Mouse (Mus musculus) kidney, embryonic 16.5 days (tissue): Measurements from ENCODE around the gene Cdhr3. TPM values are rescaled to one million over a fixed set of nuclear protein-coding genes. Genes with fewer than 3 reads are reported as not detected.

Experiments used
- ATAC-seq: fragments of 200-750 bp; cut with Nextera tagmentation; 2 replicates; pipeline ENCODE4 v1.8.0; 2017; ENCODE audit warnings: moderate TSS enrichment; ENCODE audit not compliant: low FRiP score, low TSS enrichment
- H3K27ac ChIP-seq: fragments of 300-500 bp; sonication (generic); 2 replicates; pipeline ENCODE4 v1.5.1; 2014; ENCODE audit warnings: low read length
- H3K27me3 ChIP-seq: fragments of 300-500 bp; sonication (generic); 2 replicates; pipeline ENCODE4 v1.6.1; 2014; ENCODE audit warnings: low read length, control low read depth, mixed read lengths; ENCODE audit not compliant: insufficient read depth
- H3K36me3 ChIP-seq: fragments of 300-500 bp; sonication (generic); 2 replicates; pipeline ENCODE4 v1.6.1; 2014; ENCODE audit warnings: low read length, control low read depth, mixed read lengths; ENCODE audit not compliant: insufficient read depth
- H3K4me1 ChIP-seq: fragments of 300-500 bp; sonication (generic); 2 replicates; pipeline ENCODE4 v1.6.1; 2014; ENCODE audit warnings: low read length, control low read depth, mixed read lengths; ENCODE audit not compliant: insufficient read depth
- H3K4me2 ChIP-seq: fragments of 300-500 bp; sonication (generic); replicated peaks from 2 replicates; pipeline ENCODE4 v1.6.1; 2014; ENCODE audit warnings: low read depth, low read length
- H3K4me3 ChIP-seq: fragments of 300-500 bp; sonication (generic); 2 replicates; pipeline ENCODE4 v1.5.1; 2014; ENCODE audit warnings: mild to moderate bottlenecking, low read length
- H3K9ac ChIP-seq: fragments of 300-500 bp; sonication (generic); replicated peaks from 2 replicates; pipeline ENCODE4 v1.6.1; 2014; ENCODE audit warnings: low read length
- H3K9me3 ChIP-seq: fragments of 300-500 bp; sonication (generic); 2 replicates; pipeline ENCODE4 v1.6.1; 2016; ENCODE audit warnings: low read length, control low read depth
- WGBS: fragments of 180-500 bp; shearing (Covaris S2); extraction: QIAGEN DNeasy Blood & Tissue Kit; methylation state at CpG from one replicate; pipeline ENCODE4 v1.1.7; 2014; 5-methylcytosine and 5-hydroxymethylcytosine counted together
- polyA plus RNA-seq: library from polyadenylated mRNA; unstranded; fragments of >200 nt; fragmentation: Nextera tagmentation; extraction: Ambion mirVana; gene quantifications from 2 replicates; pipeline ENCODE4 v1.2.1, GENCODE M21; 2015

Cdhr3 gene
- polyA plus RNA-seq, 1 experiment from 2014 or later = 0.05 TPM

DNA sequence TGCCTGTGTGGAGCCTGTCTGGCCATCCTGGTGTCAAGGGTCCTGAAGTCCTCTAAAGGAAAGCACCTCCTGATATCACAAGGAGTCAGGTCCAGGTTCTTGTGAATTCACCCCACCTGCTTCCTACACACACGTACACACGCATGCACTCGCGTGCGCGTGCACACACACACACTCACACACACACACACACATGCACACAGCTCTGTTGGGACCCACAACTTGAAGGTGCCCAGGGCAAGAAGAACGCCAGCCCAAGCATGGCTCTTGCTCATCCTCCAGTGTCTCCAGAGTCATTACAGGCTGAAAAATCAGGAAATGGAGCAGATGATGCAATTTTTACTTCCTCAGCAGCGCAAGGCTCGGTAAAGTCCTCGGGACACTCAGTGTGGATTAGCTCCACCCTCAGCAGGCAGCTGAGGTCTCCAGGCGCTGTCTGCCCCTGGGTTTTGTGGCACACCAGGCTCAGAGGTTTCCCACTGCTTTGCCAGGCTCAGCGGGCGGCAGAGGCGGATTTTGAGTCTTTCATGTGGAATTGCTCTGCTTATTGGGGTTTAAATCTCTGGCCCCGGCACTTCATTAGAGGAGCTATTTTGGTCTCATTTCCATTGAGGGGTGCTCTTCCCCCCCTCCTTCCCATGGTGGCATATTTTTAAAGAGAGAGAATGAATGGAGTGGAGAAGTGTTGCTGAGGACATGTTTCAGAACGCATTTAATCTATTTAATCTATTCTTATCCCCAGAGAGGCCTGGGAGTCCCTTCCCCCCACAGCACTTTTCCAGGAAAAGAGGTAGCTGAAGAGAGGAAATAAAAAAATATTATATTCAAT, 46.9 kb downstream of the Cdhr3 start:
- no peak for ATAC-seq

DNA sequence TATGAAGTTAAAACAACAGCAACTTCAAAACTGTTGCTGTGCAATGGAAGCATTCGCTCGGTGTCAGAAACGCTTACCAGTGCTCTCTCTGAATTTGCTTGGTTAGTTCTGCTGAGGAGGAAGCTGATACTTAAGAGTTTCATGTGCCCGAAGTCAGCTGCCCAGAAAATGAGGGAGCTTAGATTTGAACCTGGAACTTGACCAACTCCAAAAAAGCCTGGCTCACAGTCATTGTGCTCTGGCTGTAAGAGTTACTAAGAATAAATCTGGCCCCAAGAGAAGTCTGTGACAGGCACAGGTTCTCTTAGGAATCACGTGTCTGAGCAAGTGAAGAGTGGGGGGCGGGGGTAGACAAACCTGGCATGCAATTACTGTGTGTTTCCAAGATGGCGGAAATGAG, 51.2 kb downstream of the Cdhr3 start:
- Histone ChIP-seq H3K4me1 (no peaks in the 10 kb centered on the region), H3K9ac (no peak overlapping the region), H3K27me3 (no peaks in the 10 kb centered on the region; the same call in 1 of the 2 replicates), H3K4me2 (no peak overlapping the region), H3K27ac (no peak overlapping the region), H3K9me3 (no peaks in the 10 kb centered on the region), H3K36me3 (no peaks in the 10 kb centered on the region), H3K4me3 (no peak overlapping the region)
- no peak for ATAC-seq
- WGBS = 83% methylated on average over 7 of the region's 7 CpGs

More for the DNA sequence above, 46.9 kb downstream of the Cdhr3 start:
- Histone ChIP-seq H3K36me3 (no peaks in the 10 kb centered on the region), H3K9me3 (no peaks in the 10 kb centered on the region), H3K4me2 (no peak overlapping the region), H3K27me3 (no peaks in the 10 kb centered on the region; the same call in 1 of the 2 replicates), H3K4me3 (no peak overlapping the region), H3K4me1 (no peaks in the 10 kb centered on the region), H3K27ac (no peak overlapping the region), H3K9ac (no peak overlapping the region)
- 53% methylated on average over 16 of the region's 16 CpGs for WGBS

DNA sequence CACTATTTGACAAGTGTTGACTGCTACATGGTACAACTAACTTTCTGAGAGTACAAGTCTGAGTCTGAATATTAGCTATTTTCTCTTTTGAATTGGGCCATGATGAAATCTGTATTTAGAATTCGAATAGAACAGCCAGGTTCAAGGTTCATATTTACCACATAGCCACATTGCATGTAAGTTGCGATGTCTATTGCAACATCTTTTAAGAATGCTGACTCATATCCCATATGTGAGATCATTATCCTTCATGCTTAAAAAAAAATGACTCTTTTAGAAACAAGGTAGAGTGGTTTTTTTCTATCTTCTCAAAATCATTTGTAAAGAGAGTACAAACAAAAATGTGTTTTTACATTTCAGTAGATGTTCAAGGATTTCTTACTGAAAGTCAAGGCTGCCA, 51.9 kb downstream of the Cdhr3 start:
- no peak for ATAC-seq
- H3K27ac ChIP-seq = no peak overlapping the region
- H3K9me3 ChIP-seq = no peaks in the 10 kb centered on the region
- 91% methylated on average over 2 of the region's 2 CpGs for WGBS
- no peak overlapping the region for H3K4me3 ChIP-seq
- H3K4me1 ChIP-seq = peaks cover 5% of the 10 kb centered on the region
- no peak overlapping the region for H3K4me2 ChIP-seq
- no peak overlapping the region for H3K9ac ChIP-seq
- no peaks in the 10 kb centered on the region; the same call in 1 of the 2 replicates for H3K27me3 ChIP-seq
- no peaks in the 10 kb centered on the region for H3K36me3 ChIP-seq

DNA sequence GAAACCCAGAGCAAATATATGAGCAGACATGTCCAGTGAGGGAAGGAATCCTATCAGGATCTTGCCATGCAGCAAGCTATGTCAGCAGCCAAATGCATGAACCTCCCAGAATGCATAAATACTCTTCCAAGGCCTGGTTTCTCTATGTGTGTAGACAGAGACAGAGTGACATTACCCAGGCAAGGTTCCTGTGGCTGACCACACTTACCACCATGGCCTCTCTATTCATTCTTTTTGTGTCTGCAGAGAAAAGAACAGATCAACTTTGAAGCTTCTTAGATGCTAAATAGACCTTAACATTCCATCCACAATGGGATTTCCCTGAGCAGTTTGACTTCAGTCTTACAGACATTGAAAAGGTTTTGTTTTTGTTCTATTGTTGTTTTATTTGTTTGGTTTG, 54.0 kb downstream of the Cdhr3 start:
- no peaks in the 10 kb centered on the region for H3K9me3 ChIP-seq
- no peak overlapping the region for H3K4me3 ChIP-seq
- no peaks in the 10 kb centered on the region for H3K27me3 ChIP-seq
- H3K27ac ChIP-seq = no peak overlapping the region
- H3K4me1 ChIP-seq = peaks cover 20% of the 10 kb centered on the region
- H3K4me2 ChIP-seq = no peak overlapping the region
- no peaks in the 10 kb centered on the region for H3K36me3 ChIP-seq
- ATAC-seq = no peak
- H3K9ac ChIP-seq = no peak overlapping the region

DNA sequence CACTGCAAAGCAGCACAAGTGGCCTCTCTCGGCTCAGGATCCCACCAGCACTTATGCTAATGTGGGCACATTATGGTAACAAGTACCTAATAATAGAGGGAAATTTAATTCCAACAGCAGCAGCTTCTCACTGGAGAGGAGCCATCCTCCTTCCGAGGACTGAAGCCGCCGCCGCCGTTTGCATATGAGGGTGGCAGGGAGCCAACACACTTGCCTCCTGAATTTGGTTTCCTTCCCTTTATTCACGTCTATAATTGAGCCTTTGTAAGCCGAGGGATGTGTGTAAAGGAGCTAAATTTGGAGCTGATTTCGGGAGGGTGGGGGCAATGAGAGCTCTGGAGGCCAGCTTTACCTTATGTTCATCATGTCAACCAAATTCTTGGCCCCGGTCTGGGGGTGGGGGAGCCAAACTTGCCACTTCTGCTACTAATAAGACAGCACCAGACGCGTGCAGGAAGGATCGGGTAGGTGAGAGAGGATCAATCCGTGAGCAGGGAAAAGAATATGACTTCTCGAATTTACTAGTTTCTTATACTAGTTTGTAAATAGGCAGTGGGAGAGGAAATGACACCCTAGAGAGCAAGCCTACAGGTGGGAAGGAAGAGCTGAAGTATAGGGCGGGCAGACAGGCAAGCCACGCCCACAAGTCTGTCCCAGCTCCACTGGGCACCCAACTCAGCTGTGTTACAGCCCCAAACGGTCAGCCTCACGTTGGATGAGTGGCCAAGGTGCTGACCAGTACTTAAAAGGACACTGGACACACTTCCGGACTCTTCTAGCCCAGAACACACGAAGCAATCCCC, 56.8 kb downstream of the Cdhr3 start:
- no peak overlapping the region for H3K27ac ChIP-seq
- 11% methylated on average over 21 of the region's 21 CpGs for WGBS

DNA sequence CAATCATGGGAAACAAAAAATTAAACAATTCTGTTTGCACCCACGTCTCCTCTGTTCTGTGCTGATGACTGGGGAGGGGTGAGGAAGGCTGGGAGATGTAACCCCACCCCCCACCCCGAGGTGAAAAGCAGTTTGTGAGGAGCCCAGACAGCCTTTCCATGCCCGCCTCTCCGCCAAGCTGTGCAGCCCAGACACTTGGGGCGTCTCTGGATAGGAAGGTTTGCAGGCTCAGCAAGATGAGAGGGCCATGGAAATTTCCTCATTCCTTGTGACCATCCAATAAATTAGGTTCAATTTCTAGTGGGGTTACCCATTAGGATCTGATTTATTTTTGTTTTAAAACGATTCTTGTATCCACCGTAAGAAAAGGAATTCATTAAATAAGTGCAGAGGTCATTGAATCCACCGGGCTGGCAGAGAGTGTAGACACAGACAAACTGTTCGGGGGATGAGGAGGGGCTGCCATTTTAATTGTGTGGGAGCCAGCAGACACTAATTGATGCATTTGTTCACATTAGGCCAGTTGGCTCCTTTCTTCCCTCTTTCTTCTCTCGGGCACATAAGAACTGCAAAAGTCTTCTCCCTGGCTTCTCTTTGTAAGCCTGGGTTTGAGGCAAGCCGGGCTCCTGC, 57.5 kb downstream of the Cdhr3 start:
- H3K36me3 ChIP-seq = no peaks in the 10 kb centered on the region
- H3K9ac ChIP-seq = no peak overlapping the region
- H3K27ac ChIP-seq = no peak overlapping the region
- H3K4me2 ChIP-seq = peak overlapping the region; percentile 42
- no peaks in the 10 kb centered on the region for H3K9me3 ChIP-seq
- H3K4me3 ChIP-seq = peak overlapping the region; percentile 5
- ATAC-seq = no peak
- WGBS = 17% methylated on average over 11 of the region's 11 CpGs
- peaks cover 31% of the 10 kb centered on the region for H3K4me1 ChIP-seq
- no peaks in the 10 kb centered on the region for H3K27me3 ChIP-seq

More for the DNA sequence above, 56.8 kb downstream of the Cdhr3 start:
- peaks cover 29% of the 10 kb centered on the region for H3K4me1 ChIP-seq
- H3K9me3 ChIP-seq = no peaks in the 10 kb centered on the region
- no peaks in the 10 kb centered on the region for H3K36me3 ChIP-seq
- H3K9ac ChIP-seq = no peak overlapping the region
- 0 out of 2 replicates have a peak, but pooled peaks have one; percentile 27 for ATAC-seq
- no peaks in the 10 kb centered on the region for H3K27me3 ChIP-seq
- H3K4me2 ChIP-seq = peak overlapping the region; percentile 42
- H3K4me3 ChIP-seq = peak overlapping the region; percentile 5

DNA sequence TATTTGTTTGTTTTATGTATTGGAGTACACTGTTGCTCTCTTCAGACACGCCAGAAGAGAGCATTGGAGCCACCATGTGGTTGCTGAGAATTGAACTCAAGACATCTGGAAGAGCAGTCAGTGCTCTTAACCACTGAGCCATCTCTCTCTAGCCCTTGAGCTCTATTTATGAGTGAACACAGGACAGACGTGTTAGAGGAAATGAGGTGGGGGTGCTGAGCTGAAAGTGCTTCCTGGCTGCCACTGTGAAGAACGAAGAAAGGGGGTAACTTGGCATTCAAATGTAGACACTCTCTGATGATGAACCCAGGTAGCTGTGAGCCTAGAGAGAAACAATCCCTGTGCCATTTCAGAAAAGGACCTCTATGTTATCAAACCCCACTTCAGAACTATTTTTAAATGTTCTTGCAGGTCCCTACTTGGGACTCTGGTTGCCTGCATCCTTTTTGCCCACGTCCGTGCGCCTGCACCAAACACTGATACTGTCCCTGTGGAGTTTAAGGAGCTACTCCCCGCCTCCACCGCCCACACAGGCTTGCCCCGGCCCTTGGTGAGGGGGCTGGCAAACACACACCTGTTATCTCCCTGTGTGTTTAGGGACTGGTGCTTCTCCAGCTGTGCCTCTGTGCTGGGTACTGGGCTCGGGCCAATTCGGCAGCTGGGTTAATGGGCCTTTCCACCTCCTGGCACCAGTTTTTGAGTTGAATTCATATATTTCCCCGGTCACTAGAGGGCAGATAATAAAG, 58.2 kb downstream of the Cdhr3 start:
- no peaks in the 10 kb centered on the region for H3K9me3 ChIP-seq
- no peak for ATAC-seq
- H3K4me2 ChIP-seq = no peak overlapping the region
- no peak overlapping the region for H3K4me3 ChIP-seq
- H3K36me3 ChIP-seq = no peaks in the 10 kb centered on the region
- WGBS = 37% methylated on average over 12 of the region's 12 CpGs
- no peak overlapping the region for H3K27ac ChIP-seq
- H3K27me3 ChIP-seq = no peaks in the 10 kb centered on the region
- H3K9ac ChIP-seq = no peak overlapping the region
- H3K4me1 ChIP-seq = peaks cover 31% of the 10 kb centered on the region

DNA sequence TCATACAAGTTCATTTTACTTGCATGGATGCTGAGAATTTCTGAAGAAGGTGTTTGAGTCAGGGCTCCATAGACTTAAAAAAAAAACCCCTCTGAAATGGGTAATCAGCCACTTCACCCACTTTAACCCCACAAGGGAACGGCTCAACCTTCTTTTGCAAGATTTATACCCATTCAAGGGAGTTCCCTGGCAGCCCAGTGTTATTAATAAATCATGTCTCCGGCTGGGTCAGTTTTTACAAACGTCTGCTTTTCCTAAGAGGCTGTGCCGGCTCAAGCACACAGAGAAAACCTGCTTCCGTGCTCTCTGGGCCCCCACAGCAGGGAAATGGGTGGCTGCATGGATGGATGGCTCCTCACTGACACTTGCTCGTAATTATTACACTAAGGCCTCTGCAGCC, 59.5 kb downstream of the Cdhr3 start:
- H3K4me3 ChIP-seq = no peak overlapping the region
- H3K4me1 ChIP-seq = peaks cover 31% of the 10 kb centered on the region
- H3K27ac ChIP-seq = no peak overlapping the region
- 0 out of 2 replicates have a peak overlapping the region, but pooled peaks have one; percentile 4 for H3K9ac ChIP-seq
- no peaks in the 10 kb centered on the region for H3K27me3 ChIP-seq
- H3K4me2 ChIP-seq = no peak overlapping the region
- no peaks in the 10 kb centered on the region for H3K9me3 ChIP-seq
- no peaks in the 10 kb centered on the region for H3K36me3 ChIP-seq
- 6% methylated on average over 6 of the region's 6 CpGs for WGBS
- ATAC-seq = no peak

DNA sequence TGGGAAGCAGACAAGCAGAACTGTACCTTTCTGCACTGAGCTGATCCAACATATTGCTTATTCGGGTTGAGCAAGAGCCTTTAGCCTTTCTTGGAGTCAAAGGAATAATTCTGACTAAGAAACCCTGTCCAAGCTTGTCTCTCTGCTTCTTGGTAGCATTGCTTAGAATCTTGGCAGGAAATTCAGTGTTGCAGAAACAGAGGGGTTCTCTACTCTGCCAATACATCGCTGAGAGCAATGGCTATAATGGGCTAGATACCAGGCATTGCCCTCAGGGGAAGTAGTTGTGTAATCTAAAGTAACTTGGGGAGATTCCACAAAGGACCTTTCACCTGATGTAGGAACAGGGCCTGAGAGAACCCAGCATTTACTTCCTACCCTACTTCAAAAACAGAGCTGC, 62.1 kb downstream of the Cdhr3 start:
- no peaks in the 10 kb centered on the region for H3K36me3 ChIP-seq
- no peaks in the 10 kb centered on the region for H3K27me3 ChIP-seq
- no peak overlapping the region for H3K9ac ChIP-seq
- WGBS = 86% methylated on average over 2 of the region's 2 CpGs
- no peaks in the 10 kb centered on the region for H3K9me3 ChIP-seq
- no peak overlapping the region for H3K27ac ChIP-seq
- no peak overlapping the region for H3K4me2 ChIP-seq
- no peak for ATAC-seq
- H3K4me1 ChIP-seq = peaks cover 32% of the 10 kb centered on the region
- H3K4me3 ChIP-seq = no peak overlapping the region
